Mouse (Mus musculus): ENCODE results near the gene Rhbdf2.

- TF ChIP-seq CTCF (IDR thresholded peaks at IDR 0.05; ENCODE audit: insufficient read depth, low read depth, low read length) (no peak), POLR2A (IDR thresholded peaks at IDR 0.05; ENCODE audit: insufficient read depth, low read depth, low read length) (no peak)
Observed at GRCm38 (mm10) chr11:116659027-116659621, 32.3 kb upstream of the Rhbdf2 start.

Measured in olfactory bulb, adult 2 months (tissue).